Mouse (Mus musculus) gastrocnemius, postnatal 36 days (tissue): ENCODE results near the gene Sncg. TPM values are rescaled to one million over a fixed set of nuclear protein-coding genes. Genes with fewer than 3 reads are reported as not detected.
A peak's percentile ranks its signal among the peaks of the same experiment; 100 is the strongest.
"Not testable (repeated sequence)": the region's sequence is repeated elsewhere in the genome, so short reads cannot be mapped to it uniquely, and the experiment has no call there.

Source experiments
- DNase-seq, 2 experiments: peaks; one replicate each; pipeline ENCODE4 v3.0.0; 2022
- intact Hi-C: fragments of 180-260 bp; cut with DNase I; formaldehyde crosslinking; loops from one replicate; pipeline ENCODE4 v1.15.1; 2025
- long read RNA-seq, 2 experiments: library from polyadenylated mRNA; stranded (forward); transcript quantifications; one replicate each; pipeline ENCODE4 v2.0.0; 2021
- total RNA-seq, 2 experiments: library from RNA; stranded (reverse); gene quantifications; 2 replicates each; pipeline ENCODE4 v1.2.3; 2021

The Sncg gene
- 1 to 10 TPM; 2.8 to 6.0 TPM for total RNA-seq
- long read RNA-seq, experiment 1, transcript Sncg-201 (5 exons, 852 nt): major isoform, 9 of 10 reads
- long read RNA-seq, experiment 1, partial matches to known transcripts: 0 of 10 reads
- long read RNA-seq, experiment 1, other reads (novel, unspliced or antisense): 1 of 10 reads
- long read RNA-seq, experiment 2, partial matches to known transcripts: 0 of 3 reads
- long read RNA-seq, experiment 2, other reads (novel, unspliced or antisense): 0 of 3 reads

- intact Hi-C loops: loop anchor here (2.0 to 5.0 kb wide), 3 partner anchors 16 to 403 kb away; no protein-coding TSS in a partner anchor
These were observed at the start of gene Sncg for GRCm38 (mm10) chr14:34374577-34374976. Sncg (minus strand) TSS chr14:34374789.

GRCm38 (mm10) chr14:34421078-34421477 lies 46.5 kb upstream of the Sncg start:
- intact Hi-C loops: no loop called here
- no peak for DNase-seq

More at GRCm38 (mm10) chr14:34374577-34374976, at the start of gene Sncg:
- DNase-seq: no peak

- intact Hi-C loops: no loop called here
- no peak for DNase-seq
These were observed 42.9 kb upstream of the Sncg start for GRCm38 (mm10) chr14:34417501-34417900.

- intact Hi-C loops, DNase-seq: not testable (repeated sequence)
These were observed 42.4 kb upstream of the Sncg start for GRCm38 (mm10) chr14:34416946-34417345.

- intact Hi-C loops: no loop called here
These were observed 37.7 kb upstream of the Sncg start for GRCm38 (mm10) chr14:34412164-34412896.

GRCm38 (mm10) chr14:34410716-34411115 lies 36.1 kb upstream of the Sncg start:
- DNase-seq: no peak
- intact Hi-C loops: no loop called here

More at GRCm38 (mm10) chr14:34412164-34412896, 37.7 kb upstream of the Sncg start:
- no peak for DNase-seq

GRCm38 (mm10) chr14:34403424-34403823 lies 28.8 kb upstream of the Sncg start:
- DNase-seq: no peak
- intact Hi-C loops: no loop called here

GRCm38 (mm10) chr14:34402871-34403270 lies 28.3 kb upstream of the Sncg start:
- intact Hi-C loops: no loop called here
- no peak for DNase-seq

GRCm38 (mm10) chr14:34401135-34401534 lies 26.5 kb upstream of the Sncg start:
- peak; percentile 68 to 77 for DNase-seq
- intact Hi-C loops: no loop called here

- intact Hi-C loops: no loop called here
- no peak for DNase-seq
These were observed 25.4 kb upstream of the Sncg start for GRCm38 (mm10) chr14:34400021-34400420.

GRCm38 (mm10) chr14:34399301-34399700 lies 24.7 kb upstream of the Sncg start:
- no peak for DNase-seq
- intact Hi-C loops: loop anchor here (2.0 kb wide), 1 partner anchor 28 kb away; no protein-coding TSS in a partner anchor

- intact Hi-C loops: loop anchor here (2.0 kb wide), 1 partner anchor 28 kb away; no protein-coding TSS in a partner anchor
- no peak for DNase-seq
These were observed 24.3 kb upstream of the Sncg start for GRCm38 (mm10) chr14:34398901-34399300.

GRCm38 (mm10) chr14:34397871-34398270 lies 23.3 kb upstream of the Sncg start:
- DNase-seq: no peak

GRCm38 (mm10) chr14:34393295-34393694 lies 18.7 kb upstream of the Sncg start:
- intact Hi-C loops: no loop called here
- DNase-seq: no peak

More at GRCm38 (mm10) chr14:34397871-34398270, 23.3 kb upstream of the Sncg start:
- intact Hi-C loops: loop anchor here (2.0 kb wide), 1 partner anchor 27 kb away; no protein-coding TSS in a partner anchor

GRCm38 (mm10) chr14:34382921-34383704 lies 8.5 kb upstream of the Sncg start:
- no peak for DNase-seq
- intact Hi-C loops: no loop called here

- intact Hi-C loops: no loop called here
- no peak for DNase-seq
These were observed 4.2 kb upstream of the Sncg start for GRCm38 (mm10) chr14:34378560-34379331.

GRCm38 (mm10) chr14:34377121-34377520 lies 2.5 kb upstream of the Sncg start:
- no peak for DNase-seq
- intact Hi-C loops: no loop called here

- intact Hi-C loops: loop anchor here (2.0 kb wide), 1 partner anchor 15 kb away; no protein-coding TSS in a partner anchor
- DNase-seq: no peak
These were observed 1.4 kb upstream of the Sncg start for GRCm38 (mm10) chr14:34375941-34376340.

GRCm38 (mm10) chr14:34375415-34375904 lies 871 bp upstream of the Sncg start, which contains the start of gene Mmrn2:
Mmrn2 (plus strand) TSS chr14:34375465.
- DNase-seq: no peak
- intact Hi-C loops: loop anchor here (2.0 kb wide), 1 partner anchor 15 kb away; no protein-coding TSS in a partner anchor
